Mouse (Mus musculus) heart, embryonic 10.5 days (tissue): ENCODE data around the gene Syncrip. TPM values are rescaled to one million over a fixed set of nuclear protein-coding genes. Genes with fewer than 3 reads are reported as not detected.
"Not testable (repeated sequence)": the region's sequence is repeated elsewhere in the genome, so short reads cannot be mapped to it uniquely, and the experiment has no call there.

ENCODE experiments used
- DNase-seq: peaks from one replicate; pipeline ENCODE4 v3.0.0-alpha.2; 2017; ENCODE audit warnings: low spot score
- H3K27ac ChIP-seq: fragments of 300-500 bp; sonication (generic); 2 replicates; pipeline ENCODE4 v1.5.1; 2016; ENCODE audit warnings: mild to moderate bottlenecking
- H3K27me3 ChIP-seq: fragments of 300-500 bp; sonication (generic); 2 replicates; pipeline ENCODE4 v1.6.1; 2016; ENCODE audit warnings: mild to moderate bottlenecking; ENCODE audit not compliant: poor library complexity, insufficient read depth, severe bottlenecking
- H3K36me3 ChIP-seq: fragments of 300-500 bp; sonication (generic); 2 replicates; pipeline ENCODE4 v1.6.1; 2016; ENCODE audit warnings: mild to moderate bottlenecking, moderate library complexity
- H3K4me1 ChIP-seq: fragments of 300-500 bp; sonication (generic); 2 replicates; pipeline ENCODE4 v1.6.1; 2016; ENCODE audit warnings: mild to moderate bottlenecking
- H3K4me3 ChIP-seq: fragments of 300-500 bp; sonication (generic); 2 replicates; pipeline ENCODE4 v1.5.1; 2016; ENCODE audit warnings: mild to moderate bottlenecking, moderate library complexity
- H3K9me3 ChIP-seq: fragments of 300-500 bp; sonication (generic); 2 replicates; pipeline ENCODE4 v1.6.1; 2016; ENCODE audit warnings: mild to moderate bottlenecking, moderate library complexity
- WGBS: fragments of 180-500 bp; shearing (Covaris S2); methylation state at CpG from one replicate; pipeline ENCODE4 v1.1.7; 2016; 5-methylcytosine and 5-hydroxymethylcytosine counted together
- polyA plus RNA-seq: library from polyadenylated mRNA; unstranded; fragments of >200 nt; fragmentation: Nextera tagmentation; extraction: Ambion mirVana; gene quantifications from 2 replicates; pipeline ENCODE4 v1.2.1, GENCODE M21; 2016

Gene Syncrip
- polyA plus RNA-seq, 1 experiment from 2014 or later = 96.1 TPM

GRCm38 (mm10) chr9:88476138-88476537 is 6.2 kb downstream of the Syncrip start:
- H3K4me3 ChIP-seq = no peak overlapping the region
- H3K9me3 ChIP-seq = no peaks in the 10 kb centered on the region
- no peak overlapping the region for H3K27ac ChIP-seq
- WGBS = 62% methylated on average over 1 of the region's 1 CpGs
- H3K36me3 ChIP-seq = peaks cover 77% of the 10 kb centered on the region
- peaks cover 5% of the 10 kb centered on the region; the same call in 1 of the 2 replicates for H3K4me1 ChIP-seq
- DNase-seq = no peak
- H3K27me3 ChIP-seq = no peaks in the 10 kb centered on the region

- not testable (repeated sequence) for H3K4me1 ChIP-seq, H3K27ac ChIP-seq, H3K4me3 ChIP-seq, H3K9me3 ChIP-seq, DNase-seq, H3K27me3 ChIP-seq
- WGBS = 84% methylated on average over 4 of the region's 4 CpGs
- H3K36me3 ChIP-seq = peaks cover 90% of the 10 kb centered on the region
Observed at GRCm38 (mm10) chr9:88461017-88461416, 21.4 kb downstream of the Syncrip start.

- Histone ChIP-seq H3K27me3 (no peaks in the 10 kb centered on the region), H3K4me1 (peaks cover 11% of the 10 kb centered on the region; the same call in 1 of the 2 replicates), H3K4me3 (peak overlapping the region; percentile 80), H3K9me3 (no peaks in the 10 kb centered on the region), H3K36me3 (peaks cover 5% of the 10 kb centered on the region; the same call in 1 of the 2 replicates), H3K27ac (no peak overlapping the region)
- DNase-seq = no peak
- WGBS = 39% methylated on average over 5 of the region's 5 CpGs
Observed at GRCm38 (mm10) chr9:88439991-88440390, 42.4 kb downstream of the Syncrip start.

- WGBS = 1% methylated on average over 17 of the region's 17 CpGs
- H3K9me3 ChIP-seq = no peaks in the 10 kb centered on the region
- H3K4me3 ChIP-seq = peak overlapping the region; percentile 80
- peaks cover 11% of the 10 kb centered on the region; the same call in 1 of the 2 replicates for H3K4me1 ChIP-seq
- no peaks in the 10 kb centered on the region for H3K27me3 ChIP-seq
- peak overlapping the region; percentile 90 for H3K27ac ChIP-seq
- H3K36me3 ChIP-seq = no peaks in the 10 kb centered on the region
- no peak for DNase-seq
Observed at GRCm38 (mm10) chr9:88439238-88439600, 43.2 kb downstream of the Syncrip start.

- WGBS = under 1% methylated on average over 62 of the region's 62 CpGs
- no peaks in the 10 kb centered on the region for H3K9me3 ChIP-seq
- peaks cover 11% of the 10 kb centered on the region; the same call in 1 of the 2 replicates for H3K4me1 ChIP-seq
- H3K27ac ChIP-seq = peak within 1 kb of the TSS; percentile 90
- peak within 1 kb of the TSS; percentile 80 for H3K4me3 ChIP-seq
- no peaks in the 10 kb centered on the region for H3K36me3 ChIP-seq
- no peaks in the 10 kb centered on the region for H3K27me3 ChIP-seq
- DNase-seq = peak; percentile 98
Observed at GRCm38 (mm10) chr9:88438555-88439237, 43.7 kb downstream of the Syncrip start, which contains the start of gene Snx14. Snx14 (minus strand) TSS chr9:88438958.

- Histone ChIP-seq H3K4me3 (peak overlapping the region; percentile 80), H3K36me3 (no peaks in the 10 kb centered on the region), H3K27ac (peak overlapping the region; percentile 90), H3K4me1 (peaks cover 11% of the 10 kb centered on the region; the same call in 1 of the 2 replicates), H3K27me3 (no peaks in the 10 kb centered on the region), H3K9me3 (no peaks in the 10 kb centered on the region)
- no peak for DNase-seq
- 2% methylated on average over 15 of the region's 15 CpGs for WGBS
Observed at GRCm38 (mm10) chr9:88438237-88438554, 44.2 kb downstream of the Syncrip start.

- no peaks in the 10 kb centered on the region for H3K36me3 ChIP-seq
- peak overlapping the region; percentile 80 for H3K4me3 ChIP-seq
- no peaks in the 10 kb centered on the region for H3K27me3 ChIP-seq
- H3K27ac ChIP-seq = peak overlapping the region; percentile 90; the same call in 1 of the 2 replicates
- H3K9me3 ChIP-seq = no peaks in the 10 kb centered on the region
- no peak for DNase-seq
- 53% methylated on average over 10 of the region's 10 CpGs for WGBS
- H3K4me1 ChIP-seq = peaks cover 11% of the 10 kb centered on the region; the same call in 1 of the 2 replicates
Observed at GRCm38 (mm10) chr9:88437342-88438236, 44.8 kb downstream of the Syncrip start.

GRCm38 (mm10) chr9:88424356-88424755 is 58.0 kb downstream of the Syncrip start:
- Histone ChIP-seq H3K4me3 (no peak overlapping the region), H3K27me3 (no peaks in the 10 kb centered on the region), H3K4me1 (no peaks in the 10 kb centered on the region), H3K36me3 (peaks cover 43% of the 10 kb centered on the region), H3K9me3 (no peaks in the 10 kb centered on the region), H3K27ac (no peak overlapping the region)
- no peak for DNase-seq
- 83% methylated on average over 2 of the region's 2 CpGs for WGBS

- no peak for DNase-seq
- no peak overlapping the region for H3K27ac ChIP-seq
- H3K4me1 ChIP-seq = no peaks in the 10 kb centered on the region
- no peaks in the 10 kb centered on the region for H3K27me3 ChIP-seq
- H3K9me3 ChIP-seq = no peaks in the 10 kb centered on the region
- H3K4me3 ChIP-seq = no peak overlapping the region
- WGBS = 95% methylated on average over 4 of the region's 4 CpGs
- peaks cover 33% of the 10 kb centered on the region for H3K36me3 ChIP-seq
Observed at GRCm38 (mm10) chr9:88422428-88422827, 59.9 kb downstream of the Syncrip start.

- no peak for DNase-seq
- no peak overlapping the region for H3K27ac ChIP-seq
- H3K27me3 ChIP-seq = no peaks in the 10 kb centered on the region
- H3K4me1 ChIP-seq = no peaks in the 10 kb centered on the region
- no peak overlapping the region for H3K4me3 ChIP-seq
- 67% methylated on average over 1 of the region's 1 CpGs for WGBS
- H3K36me3 ChIP-seq = peaks cover 34% of the 10 kb centered on the region
- no peaks in the 10 kb centered on the region for H3K9me3 ChIP-seq
Observed at GRCm38 (mm10) chr9:88416752-88417151, 65.6 kb downstream of the Syncrip start.

- H3K27ac ChIP-seq = no peak overlapping the region
- H3K4me3 ChIP-seq = no peak overlapping the region
- H3K9me3 ChIP-seq = no peaks in the 10 kb centered on the region
- peaks cover 28% of the 10 kb centered on the region for H3K36me3 ChIP-seq
- H3K4me1 ChIP-seq = no peaks in the 10 kb centered on the region
- no peaks in the 10 kb centered on the region for H3K27me3 ChIP-seq
- WGBS = 84% methylated on average over 2 of the region's 2 CpGs
- DNase-seq = no peak
Observed at GRCm38 (mm10) chr9:88409978-88410377, 72.4 kb downstream of the Syncrip start.

GRCm38 (mm10) chr9:88404515-88404914 is 77.9 kb downstream of the Syncrip start:
- H3K4me3 ChIP-seq = no peak overlapping the region
- WGBS = 81% methylated on average over 6 of the region's 6 CpGs
- H3K36me3 ChIP-seq = peaks cover 31% of the 10 kb centered on the region
- H3K4me1 ChIP-seq = no peaks in the 10 kb centered on the region
- no peak overlapping the region for H3K27ac ChIP-seq
- H3K27me3 ChIP-seq = no peaks in the 10 kb centered on the region
- no peaks in the 10 kb centered on the region for H3K9me3 ChIP-seq
- DNase-seq = no peak

- H3K9me3 ChIP-seq = no peaks in the 10 kb centered on the region
- peak; percentile 77 for DNase-seq
- no peak overlapping the region for H3K27ac ChIP-seq
- H3K27me3 ChIP-seq = no peaks in the 10 kb centered on the region
- no peak overlapping the region for H3K4me3 ChIP-seq
- H3K4me1 ChIP-seq = no peaks in the 10 kb centered on the region
- WGBS = 58% methylated on average over 10 of the region's 10 CpGs
- H3K36me3 ChIP-seq = peaks cover 27% of the 10 kb centered on the region; the same call in 1 of the 2 replicates
Observed at GRCm38 (mm10) chr9:88404088-88404487, 78.3 kb downstream of the Syncrip start.
